Mouse (Mus musculus) ES-Bruce4 (cell line): ENCODE data around the gene Pak1. TPM values are rescaled to one million over a fixed set of nuclear protein-coding genes. Genes with fewer than 3 reads are reported as not detected.

Experiments
- H3K27ac ChIP-seq: 2 replicates; pipeline ENCODE4 v1.5.1; 2012; ENCODE audit warnings: low read length, inconsistent platforms; ENCODE audit not compliant: insufficient read depth
- H3K27me3 ChIP-seq: 2 replicates; pipeline ENCODE4 v1.6.1; 2012; ENCODE audit warnings: mild to moderate bottlenecking, low read length, inconsistent platforms; ENCODE audit not compliant: control insufficient read depth, poor library complexity, insufficient read depth, severe bottlenecking
- H3K36me3 ChIP-seq: 2 replicates; pipeline ENCODE4 v1.6.1; 2012; ENCODE audit warnings: inconsistent platforms, mild to moderate bottlenecking, low read length, moderate library complexity; ENCODE audit not compliant: control insufficient read depth, poor library complexity, insufficient read depth, severe bottlenecking
- H3K4me1 ChIP-seq: one replicate; pipeline ENCODE4 v1.8.1; 2011; ENCODE audit warnings: low read length; ENCODE audit not compliant: control insufficient read depth, insufficient read depth
- H3K4me3 ChIP-seq: 2 replicates; pipeline ENCODE4 v1.5.1; 2011; ENCODE audit warnings: low read depth, mild to moderate bottlenecking, low read length
- H3K9ac ChIP-seq: 2 replicates; pipeline ENCODE4 v1.6.1; 2012; ENCODE audit warnings: low read depth, mild to moderate bottlenecking, inconsistent platforms; ENCODE audit not compliant: poor library complexity, severe bottlenecking
- H3K9me3 ChIP-seq: replicated peaks from 2 replicates; pipeline ENCODE4 v1.6.1; 2012; ENCODE audit warnings: mild to moderate bottlenecking, low read length, inconsistent platforms; ENCODE audit not compliant: control insufficient read depth, poor library complexity, insufficient read depth, severe bottlenecking
- CTCF ChIP-seq: IDR thresholded peaks from one replicate; pipeline ENCODE4 v1.8.1; 2011; ENCODE audit warnings: low read depth, low read length
- EP300 ChIP-seq: IDR thresholded peaks from 2 replicates; pipeline ENCODE4 v1.6.1; 2011; ENCODE audit warnings: low read depth, low read length; ENCODE audit not compliant: insufficient read depth
- POLR2A ChIP-seq: IDR thresholded peaks from one replicate; pipeline ENCODE4 v1.8.1; 2011; ENCODE audit warnings: low read length; ENCODE audit not compliant: insufficient read depth
- polyA plus RNA-seq: library from polyadenylated mRNA; stranded (reverse); fragments of >200 nt; gene quantifications from 2 replicates; pipeline ENCODE4 v1.2.4, GENCODE M21; 2011; ENCODE audit warnings: low read depth; ENCODE audit not compliant: missing spikeins, insufficient read depth, insufficient read length

Gene Pak1
- polyA plus RNA-seq, 1 experiment: 71.3 TPM

DNA sequence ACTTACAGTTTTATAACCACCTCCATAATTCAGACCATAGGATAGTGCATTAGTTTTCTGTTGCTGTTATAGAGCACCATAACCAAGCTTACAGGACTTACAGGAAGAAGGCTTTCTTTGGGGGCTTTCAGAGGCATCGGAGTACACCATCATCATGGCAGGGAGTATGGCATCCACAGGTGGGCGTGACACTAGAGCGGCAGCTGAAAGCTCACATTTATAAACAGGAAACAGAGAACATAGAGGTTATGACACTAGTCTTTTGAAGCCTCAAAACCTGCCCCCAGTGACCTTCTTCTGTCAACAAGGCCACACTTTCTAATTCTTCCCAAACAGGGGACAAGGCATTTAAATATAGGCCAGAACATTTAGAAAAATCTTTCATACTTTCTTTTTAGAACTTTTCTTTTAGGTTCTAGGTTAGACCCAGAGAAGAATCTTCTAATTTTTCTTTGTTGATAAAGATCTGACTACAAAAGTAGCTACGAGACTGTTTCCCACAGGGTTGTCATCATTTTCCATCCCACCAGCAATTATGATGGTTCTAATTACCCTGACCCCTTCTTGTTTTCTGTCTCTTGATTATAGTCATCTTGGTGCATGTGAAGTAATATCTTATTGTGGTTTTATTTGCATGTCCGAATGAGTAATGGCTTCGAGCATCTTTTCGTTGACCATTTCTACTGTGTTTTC, 89.7 kb downstream of the Pak1 start:
- Histone ChIP-seq H3K9ac (no peak overlapping the region), H3K27me3 (no peaks in the 10 kb centered on the region), H3K36me3 (no peaks in the 10 kb centered on the region), H3K9me3 (no peaks in the 10 kb centered on the region), H3K4me1 (no peaks in the 10 kb centered on the region), H3K27ac (no peak overlapping the region), H3K4me3 (no peak overlapping the region)
- TF ChIP-seq EP300: no peak
- no peak for TF ChIP-seq CTCF
- TF ChIP-seq POLR2A: no peak

DNA sequence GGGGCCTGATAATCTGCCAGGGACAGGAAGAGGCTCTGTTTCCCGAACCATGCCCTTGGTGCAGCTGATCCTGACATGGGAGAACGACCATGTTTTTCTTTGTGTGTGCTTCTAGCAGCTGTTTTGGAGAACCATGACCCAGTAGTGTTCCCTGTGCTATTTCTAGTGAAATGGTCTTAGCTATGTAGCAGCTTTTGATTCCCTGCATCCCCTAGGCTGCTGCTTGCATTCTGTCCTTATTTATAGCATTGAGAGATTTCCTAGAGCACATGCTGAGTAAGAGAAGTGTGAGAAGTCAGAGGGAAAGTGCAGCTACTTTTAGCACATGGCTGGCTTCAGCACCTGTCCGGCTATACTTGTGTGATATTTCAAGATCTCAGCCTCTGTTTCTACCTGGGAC, 123.3 kb downstream of the Pak1 start:
- no peaks in the 10 kb centered on the region for H3K36me3 ChIP-seq
- no peaks in the 10 kb centered on the region for H3K4me1 ChIP-seq
- H3K9me3 ChIP-seq: no peaks in the 10 kb centered on the region
- H3K27me3 ChIP-seq: no peaks in the 10 kb centered on the region
- H3K9ac ChIP-seq: no peak overlapping the region
- no peak overlapping the region for H3K4me3 ChIP-seq
- H3K27ac ChIP-seq: no peak overlapping the region
- TF ChIP-seq POLR2A (no peak), EP300 (no peak), CTCF (no peak)

DNA sequence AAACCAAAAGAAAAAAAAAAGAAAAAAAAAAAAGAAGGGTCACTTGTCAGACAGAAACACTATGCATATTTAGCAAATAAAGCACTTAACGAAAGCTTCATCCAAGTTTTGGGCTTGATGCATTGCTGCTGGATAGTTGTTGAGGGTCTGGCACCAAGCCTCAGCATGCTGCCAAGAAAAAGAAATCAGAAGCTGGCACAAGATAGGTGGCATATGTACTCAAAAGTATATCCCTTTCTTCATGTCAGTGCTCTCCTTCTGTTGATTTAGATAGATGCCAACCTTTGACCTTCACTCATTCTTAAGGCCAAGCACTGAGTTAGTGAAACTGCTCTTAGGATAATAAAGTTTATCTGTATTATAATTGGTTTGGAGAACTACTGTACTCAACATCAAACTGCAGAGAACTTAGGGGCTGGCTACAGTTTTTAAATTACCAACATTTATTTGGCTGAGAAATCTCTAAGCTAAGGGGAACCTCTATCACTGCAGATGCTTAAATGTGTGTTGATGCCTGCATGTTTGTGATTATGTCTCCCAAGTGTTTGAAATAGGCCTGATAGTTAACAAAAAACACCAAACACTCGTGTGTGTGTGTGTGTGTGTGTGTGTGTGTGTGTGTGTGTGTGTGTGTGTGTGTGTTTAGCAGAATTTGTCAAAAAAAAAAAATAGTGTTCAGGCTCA, 126.6 kb downstream of the Pak1 start:
- H3K27ac ChIP-seq: no peak overlapping the region
- TF ChIP-seq EP300: no peak
- TF ChIP-seq POLR2A: no peak
- no peak for TF ChIP-seq CTCF

DNA sequence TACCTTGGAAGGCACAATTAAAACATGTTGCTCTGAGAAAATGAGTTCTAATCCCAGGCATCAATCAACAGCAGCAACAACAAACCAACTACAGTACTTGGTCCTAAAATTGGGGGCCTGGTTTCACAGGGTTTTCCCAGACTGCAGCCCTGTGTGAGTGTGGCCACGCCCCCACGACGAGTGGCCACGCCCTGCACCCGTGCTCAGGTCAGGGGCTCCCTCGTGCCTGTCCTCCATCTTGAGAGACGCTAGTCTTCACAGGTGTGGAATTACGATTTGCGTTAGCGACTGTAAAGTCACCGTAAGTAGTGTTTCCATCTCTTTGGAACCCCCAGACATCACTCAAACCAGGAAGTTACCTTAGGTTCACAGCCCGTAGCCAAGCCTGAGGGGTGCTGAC, 131.4 kb downstream of the Pak1 start, which contains the start of gene Gdpd4:
TSS of gene Gdpd4 (plus strand) at position 214 of the 400 bp plus-strand sequence.
- no peak for TF ChIP-seq EP300
- no peak for TF ChIP-seq POLR2A
- TF ChIP-seq CTCF: no peak
- no peak within 1 kb of the TSS for H3K4me3 ChIP-seq

More for the DNA sequence above, 126.6 kb downstream of the Pak1 start:
- H3K36me3 ChIP-seq: no peaks in the 10 kb centered on the region
- H3K4me3 ChIP-seq: no peak overlapping the region
- no peaks in the 10 kb centered on the region for H3K9me3 ChIP-seq
- H3K4me1 ChIP-seq: no peaks in the 10 kb centered on the region
- H3K27me3 ChIP-seq: no peaks in the 10 kb centered on the region
- no peak overlapping the region for H3K9ac ChIP-seq

DNA sequence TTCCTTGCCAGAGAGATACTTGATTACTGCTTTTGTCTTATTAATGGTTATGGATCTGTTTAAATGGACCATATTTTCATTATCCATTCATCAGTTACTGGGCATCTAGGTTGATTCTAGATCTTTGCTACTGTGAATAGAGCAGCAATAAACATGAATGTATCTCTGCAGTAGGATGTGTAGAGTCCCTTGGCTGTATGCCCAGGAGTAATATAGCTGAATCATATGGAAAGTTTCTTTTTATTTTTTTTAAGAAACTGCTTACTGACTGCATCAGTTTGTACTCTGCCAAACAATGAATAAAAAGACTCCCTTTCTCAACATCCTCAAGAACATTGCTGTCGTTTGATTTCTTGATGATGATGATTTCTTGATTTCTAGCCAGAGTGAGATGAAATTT, 137.5 kb downstream of the Pak1 start:
- no peak overlapping the region for H3K9ac ChIP-seq
- no peaks in the 10 kb centered on the region for H3K27me3 ChIP-seq
- H3K27ac ChIP-seq: no peak overlapping the region
- 0 out of 2 replicates have a peak, but pooled peaks cover 1% of the 10 kb centered on the region for H3K9me3 ChIP-seq
- H3K4me1 ChIP-seq: no peaks in the 10 kb centered on the region
- TF ChIP-seq CTCF (no peak), POLR2A (no peak), EP300 (no peak)
- H3K4me3 ChIP-seq: no peak overlapping the region
- no peaks in the 10 kb centered on the region for H3K36me3 ChIP-seq

More for the DNA sequence above, 131.4 kb downstream of the Pak1 start, which contains the start of gene Gdpd4:
- H3K27me3 ChIP-seq: no peaks in the 10 kb centered on the region
- H3K4me1 ChIP-seq: no peaks in the 10 kb centered on the region
- no peaks in the 10 kb centered on the region for H3K9me3 ChIP-seq
- no peaks in the 10 kb centered on the region for H3K36me3 ChIP-seq
- no peak within 1 kb of the TSS for H3K9ac ChIP-seq
- H3K27ac ChIP-seq: no peak within 1 kb of the TSS

DNA sequence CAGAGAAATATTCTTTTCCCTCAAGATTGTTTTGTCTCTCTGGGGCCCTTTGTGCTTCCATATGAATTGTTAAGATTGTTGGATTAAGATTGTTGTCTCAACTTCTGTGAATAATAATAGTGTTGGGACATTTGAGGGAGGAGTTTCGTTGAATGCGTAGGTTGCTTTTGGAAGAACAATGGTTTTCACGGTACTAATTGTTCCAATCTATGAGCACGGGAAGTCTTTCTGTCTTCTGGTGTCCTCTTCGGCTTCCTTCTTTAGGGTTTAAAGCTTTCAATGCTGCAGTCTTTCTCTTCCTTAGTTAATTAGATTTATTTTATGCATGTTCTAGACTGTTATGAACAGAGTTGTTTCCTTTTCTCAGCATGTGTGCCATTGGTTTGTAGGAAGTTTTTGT, 138.6 kb downstream of the Pak1 start:
- Histone ChIP-seq H3K27me3 (no peaks in the 10 kb centered on the region), H3K4me3 (no peak overlapping the region), H3K9me3 (0 out of 2 replicates have a peak, but pooled peaks cover 2% of the 10 kb centered on the region), H3K9ac (no peak overlapping the region), H3K27ac (no peak overlapping the region), H3K4me1 (no peaks in the 10 kb centered on the region), H3K36me3 (no peaks in the 10 kb centered on the region)
- TF ChIP-seq EP300: no peak
- no peak for TF ChIP-seq CTCF
- no peak for TF ChIP-seq POLR2A
